9 mouse cellular contexts compared by ENCODE assay signal in the genomic region with DNA sequence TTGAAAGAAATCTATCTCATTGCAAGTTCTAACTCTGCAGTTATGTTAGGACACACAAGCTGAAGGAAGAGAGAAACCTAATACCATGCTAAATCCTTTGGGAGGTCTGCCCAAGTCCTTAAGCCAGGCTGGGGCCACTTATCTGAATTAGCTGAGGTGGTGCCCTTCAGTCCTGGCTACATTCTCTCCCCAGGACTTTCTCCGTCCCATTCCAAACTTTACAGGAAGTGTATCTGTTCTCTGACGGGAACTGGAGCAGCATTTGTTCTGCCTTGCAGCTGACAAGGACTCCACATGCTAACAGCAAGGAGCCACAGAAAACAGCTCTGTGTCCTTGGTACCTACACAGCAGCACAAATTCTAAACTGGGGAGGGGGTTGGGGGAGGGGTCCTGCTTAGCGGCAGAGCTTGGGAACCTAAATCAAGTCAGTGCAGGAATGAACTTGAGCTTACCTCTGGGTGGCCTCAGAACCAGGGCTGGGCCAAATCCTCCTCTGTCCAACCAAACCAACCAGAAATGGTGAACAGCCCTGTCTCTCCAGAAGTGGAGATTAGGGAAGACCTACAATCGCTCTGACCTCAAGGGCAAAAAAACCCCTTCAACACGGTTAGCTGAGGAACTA.
DNase-seq lines count a peak whose midpoint lies in the region; ATAC-seq and TF ChIP-seq lines count a peak whose summit lies in the region.
"Had no signal": no experiment of that assay in that cellular context is flagged by ENCODE, and none has a peak within 500 bp of the region (broad histone marks: within the 10 kb centered on the region; RNA-seq: fewer than 3 reads in every experiment).

No protein-coding gene starts in this region.

- peak; percentile 16; the same call in 1 of the 2 replicates for ATAC-seq in heart, embryonic 16.5 days (replicated peaks; ENCODE audit: extremely low read depth, insufficient read depth, low FRiP score)

- H3K27ac ChIP-seq in layer of hippocampus, adult 2 months, result peak overlapping the region; percentile 36; the same call in 1 of the 2 replicates
- peak overlapping the region; percentile 93 for H3K27ac ChIP-seq in heart, embryonic 16.5 days (ENCODE audit: low read length)

- 7% methylated on average over 5 of the region's 5 CpGs for WGBS in heart, embryonic 16.5 days

- H3K9me3 ChIP-seq in heart, embryonic 16.5 days (replicated peaks; ENCODE audit: control insufficient read depth, low read length), result no peaks in the 10 kb centered on the region

- H3K9ac ChIP-seq in heart, embryonic 16.5 days (ENCODE audit: low read length), result peak overlapping the region; percentile 47

- TF ChIP-seq CTCF in layer of hippocampus, adult 2 months (conservative IDR thresholded peaks at IDR 0.05), result no peak

- no peaks in the 10 kb centered on the region for H3K36me3 ChIP-seq in heart, embryonic 16.5 days (ENCODE audit: control insufficient read depth, insufficient read depth)

- H3K4me1 ChIP-seq in heart, embryonic 16.5 days (ENCODE audit: control insufficient read depth, insufficient read depth, low read length), result peaks cover 73% of the 10 kb centered on the region

- peak overlapping the region; percentile 24; the same call in 1 of the 2 replicates for H3K4me2 ChIP-seq in heart, embryonic 16.5 days (ENCODE audit: low read depth, low read length)

- H3K27me3 ChIP-seq in heart, embryonic 16.5 days (ENCODE audit: control insufficient read depth, insufficient read depth, low read length), result no peaks in the 10 kb centered on the region

- H3K4me3 ChIP-seq in layer of hippocampus, adult 2 months, result no peak overlapping the region
- no peak overlapping the region for H3K4me3 ChIP-seq in heart, embryonic 16.5 days (ENCODE audit: low read length)

- no peak for DNase-seq in layer of hippocampus, adult 2 months (ENCODE audit: low spot score in 2 of 2)
- DNase-seq in layer of hippocampus, adult 11-12 months (ENCODE audit: low spot score), result no peak
- DNase-seq in embryo, embryonic 10 days (ENCODE audit: low spot score), result peak; percentile 65
- peak; percentile 28 for DNase-seq in neural tube, embryonic 10.5 days (ENCODE audit: extremely low spot score, low spot score)
- DNase-seq in layer of hippocampus, adult 9-10 months (ENCODE audit: low spot score), result no peak
- no peak for DNase-seq in cerebellum, adult 9-11 months
- DNase-seq in frontal cortex, postnatal 36 days (ENCODE audit: low spot score in 2 of 2), result no peak
- DNase-seq: cerebellum, postnatal 36 days had no signal

Comparison
In these comparisons a context has a peak if more than half of its experiments do, and no peak if none do; other contexts are left out.
1. DNase-seq: peak in embryo, embryonic 10 days (single experiment) and neural tube, embryonic 10.5 days (single experiment); none in layer of hippocampus, adult 2 months (0 of 2), layer of hippocampus, adult 11-12 months (single experiment), layer of hippocampus, adult 9-10 months (single experiment), cerebellum, adult 9-11 months (single experiment) and frontal cortex, postnatal 36 days (0 of 2).